Mouse (Mus musculus) gastrocnemius, postnatal 10 days (tissue): Measurements from ENCODE around the gene Ccno. TPM values are rescaled to one million over a fixed set of nuclear protein-coding genes. Genes with fewer than 3 reads are reported as not detected.
A peak's percentile ranks its signal among the peaks of the same experiment; 100 is the strongest.

Experiments used
- DNase-seq: peaks from one replicate; pipeline ENCODE4 v3.0.0; 2021; ENCODE audit warnings: mixed read lengths
- long read RNA-seq, 2 experiments: library from polyadenylated mRNA; stranded (forward); transcript quantifications; one replicate each; pipeline ENCODE4 v2.0.0; 2021
- total RNA-seq, 2 experiments: library from RNA; stranded (reverse); gene quantifications; 2 replicates each; pipeline ENCODE4 v1.2.3; 2021

Ccno gene
- under 1 TPM; 0.21 to 0.23 TPM for total RNA-seq
- long read RNA-seq, experiment 1, partial matches to known transcripts, result 0 of 1 reads
- long read RNA-seq, experiment 1, other reads (novel, unspliced or antisense), result 0 of 1 reads
- long read RNA-seq, experiment 2, partial matches to known transcripts, result 0 of 1 reads
- long read RNA-seq, experiment 2, other reads (novel, unspliced or antisense), result 0 of 1 reads

- peak; percentile 86 for DNase-seq
Measured at GRCm38 (mm10) chr13:112987532-112987943, at the start of gene Ccno. Ccno (plus strand) TSS chr13:112987802.

GRCm38 (mm10) chr13:112938130-112938529 is 49.5 kb upstream of the Ccno start:
- no peak for DNase-seq

GRCm38 (mm10) chr13:112941879-112942330 is 45.7 kb upstream of the Ccno start:
- DNase-seq, result no peak

- no peak for DNase-seq
Measured at GRCm38 (mm10) chr13:112945312-112945711, 42.3 kb upstream of the Ccno start.

- no peak for DNase-seq
Measured at GRCm38 (mm10) chr13:112945900-112946299, 41.7 kb upstream of the Ccno start.

GRCm38 (mm10) chr13:112954067-112954466 is 33.5 kb upstream of the Ccno start:
- no peak for DNase-seq

GRCm38 (mm10) chr13:112963081-112963480 is 24.5 kb upstream of the Ccno start:
- no peak for DNase-seq

GRCm38 (mm10) chr13:112964421-112964820 is 23.2 kb upstream of the Ccno start:
- no peak for DNase-seq

- DNase-seq, result no peak
Measured at GRCm38 (mm10) chr13:112967267-112967666, 20.3 kb upstream of the Ccno start.

GRCm38 (mm10) chr13:112976720-112977119 is 10.9 kb upstream of the Ccno start:
- no peak for DNase-seq

- no peak for DNase-seq
Measured at GRCm38 (mm10) chr13:112985605-112986450, 1.8 kb upstream of the Ccno start.

- DNase-seq, result no peak
Measured at GRCm38 (mm10) chr13:112986451-112986950, 1.1 kb upstream of the Ccno start.

GRCm38 (mm10) chr13:112987991-112988390 is 389 bp downstream of the Ccno start:
- DNase-seq, result no peak

GRCm38 (mm10) chr13:112988866-112989265 is 1.3 kb downstream of the Ccno start:
- DNase-seq, result no peak

GRCm38 (mm10) chr13:112989541-112989940 is 1.9 kb downstream of the Ccno start:
- DNase-seq, result no peak

- DNase-seq, result no peak
Measured at GRCm38 (mm10) chr13:112990346-112990745, 2.7 kb downstream of the Ccno start.

- peak; percentile 13 for DNase-seq
Measured at GRCm38 (mm10) chr13:112993531-112994152, 6.0 kb downstream of the Ccno start, which contains the start of gene Mcidas. Mcidas (plus strand) TSS chr13:112993845.

GRCm38 (mm10) chr13:112994191-112994590 is 6.6 kb downstream of the Ccno start:
- DNase-seq, result peak; percentile 44

- DNase-seq, result no peak
Measured at GRCm38 (mm10) chr13:112996407-112996806, 8.8 kb downstream of the Ccno start.

GRCm38 (mm10) chr13:112997369-112997768 is 9.8 kb downstream of the Ccno start:
- no peak for DNase-seq

GRCm38 (mm10) chr13:112998427-112999201 is 11.0 kb downstream of the Ccno start:
- DNase-seq, result peak; percentile 12

- no peak for DNase-seq
Measured at GRCm38 (mm10) chr13:113000090-113000489, 12.5 kb downstream of the Ccno start.
